Mouse (Mus musculus) liver, embryonic 15.5 days (tissue): ENCODE data around the gene Nrbf2. TPM values are rescaled to one million over a fixed set of nuclear protein-coding genes. Genes with fewer than 3 reads are reported as not detected.

Experiments used
- polyA plus RNA-seq: library from polyadenylated mRNA; unstranded; fragments of >200 nt; fragmentation: Nextera tagmentation; extraction: Ambion mirVana; gene quantifications from 2 replicates; pipeline ENCODE4 v1.2.1, GENCODE M21; 2015

The Nrbf2 gene
- polyA plus RNA-seq, 1 experiment from 2014 or later, result 15.7 TPM

Other genes starting within 250 kb of the Nrbf2 start
- 9.4 and 10.3 TPM in 2 replicates for gene Jmjd1c, start 189.2 kb downstream of the Nrbf2 start, polyA plus RNA-seq
- gene Reep3, start 188.4 kb downstream of the Nrbf2 start, polyA plus RNA-seq, result 8.9 and 9.2 TPM in 2 replicates